Mouse (Mus musculus) G1E (cell line): Measurements from ENCODE around the gene Gm20403. TPM values are rescaled to one million over a fixed set of nuclear protein-coding genes. Genes with fewer than 3 reads are reported as not detected.

Source experiments
- ATAC-seq: 2 replicates; pipeline ENCODE4 v1.8.0; 2016; ENCODE audit warnings: mild to moderate bottlenecking; ENCODE audit not compliant: insufficient number of reproducible peaks, poor library complexity, low FRiP score, severe bottlenecking; ENCODE audit errors: extremely low read depth
- DNase-seq: peaks from one replicate; pipeline ENCODE4 v3.0.0; 2012; ENCODE audit warnings: low spot score
- H3K27me3 ChIP-seq: 2 replicates; pipeline ENCODE4 v1.6.1; 2012; ENCODE audit warnings: mild to moderate bottlenecking, low read length, inconsistent platforms; ENCODE audit not compliant: insufficient read depth
- H3K36me3 ChIP-seq: replicated peaks from 2 replicates; pipeline ENCODE3; 2012; ENCODE audit warnings: mild to moderate bottlenecking, inconsistent platforms
- H3K4me1 ChIP-seq: 2 replicates; pipeline ENCODE4 v1.6.1; 2012; ENCODE audit warnings: low read depth, low read length, inconsistent platforms, mixed read lengths; ENCODE audit not compliant: insufficient read depth
- H3K4me3 ChIP-seq: 2 replicates; pipeline ENCODE4 v1.5.1; 2012; ENCODE audit warnings: low read depth, mild to moderate bottlenecking, inconsistent platforms, low read length, moderate library complexity, mixed read lengths
- H3K9me3 ChIP-seq: replicated peaks from 2 replicates; pipeline ENCODE4 v1.6.1; 2012; ENCODE audit warnings: inconsistent platforms
- CTCF ChIP-seq: IDR thresholded peaks from 2 replicates; pipeline ENCODE4 v1.5.1; 2012; ENCODE audit warnings: low read depth, low read length, inconsistent platforms, mixed read lengths
- GATA1 ChIP-seq: IDR thresholded peaks from 2 replicates; pipeline ENCODE4 v1.6.1; 2012; ENCODE audit warnings: borderline replicate concordance, low read length, inconsistent platforms, mixed read lengths
- GATA2 ChIP-seq: IDR thresholded peaks from 2 replicates; pipeline ENCODE4 v1.6.1; 2012; ENCODE audit warnings: low read depth, low read length, inconsistent platforms, borderline replicate concordance
- POLR2AphosphoS5 ChIP-seq: IDR thresholded peaks from 2 replicates; pipeline ENCODE4 v1.6.1; 2012; ENCODE audit warnings: low read depth, low read length, inconsistent platforms; ENCODE audit not compliant: insufficient replicate concordance
- TAL1 ChIP-seq: conservative IDR thresholded peaks from 2 replicates; pipeline ENCODE4 v1.6.1; 2012; ENCODE audit warnings: low read depth, low read length, inconsistent platforms, mixed read lengths
- polyA plus RNA-seq: library from polyadenylated mRNA; stranded (reverse); fragments of >175 nt; gene quantifications from 2 replicates; pipeline ENCODE4 v1.2.3, GENCODE M21; 2012
- total RNA-seq, 2 experiments: library from RNA; stranded (forward) in 1 of 2; stranded (reverse) in 1 of 2; fragments of 200-1000 nt in 1 of 2; fragments of >200 nt in 1 of 2; fragmentation: Nextera tagmentation in 1 of 2; gene quantifications; 2 replicates each; pipeline ENCODE4 v1.2.3; 2014 to 2017

The Gm20403 gene
- total and polyA plus RNA-seq, 3 experiments, result 0.46 TPM; not detected in 2

DNA sequence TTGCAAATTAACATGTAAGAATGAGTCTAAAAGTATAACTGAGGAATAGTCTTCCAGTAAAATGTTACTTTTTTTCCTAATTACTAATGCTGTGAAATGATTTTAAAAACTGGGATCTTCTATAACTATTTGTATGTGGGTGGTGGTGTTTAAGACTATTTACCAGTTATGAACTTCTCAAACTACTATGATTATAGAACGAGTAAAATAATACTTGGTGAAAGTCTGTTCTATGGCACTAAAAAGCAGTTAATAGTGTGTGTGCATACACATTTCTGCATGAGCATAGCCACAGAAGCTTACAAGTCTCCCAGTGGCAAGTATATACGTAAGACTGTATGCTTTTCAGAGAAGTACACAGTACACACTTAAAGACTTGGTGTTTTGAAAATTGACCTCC, 827 bp upstream of the Gm20403 start:
- Histone ChIP-seq H3K4me1 (peaks cover 37% of the 10 kb centered on the region), H3K27me3 (no peaks in the 10 kb centered on the region), H3K9me3 (no peaks in the 10 kb centered on the region), H3K36me3 (peaks cover 27% of the 10 kb centered on the region), H3K4me3 (peak overlapping the region; percentile 82; the same call in 1 of the 2 replicates)
- no peak for ATAC-seq
- DNase-seq, result no peak
- no peak for TF ChIP-seq GATA1
- TF ChIP-seq GATA2, result no peak
- no peak for TF ChIP-seq POLR2AphosphoS5
- TF ChIP-seq TAL1, result no peak
- no peak for TF ChIP-seq CTCF

GRCm38 (mm10) chr12:54985257-54986051, 875 bp downstream of the Gm20403 start:
- H3K9me3 ChIP-seq, result no peaks in the 10 kb centered on the region
- DNase-seq, result peak; percentile 40
- H3K36me3 ChIP-seq, result peaks cover 43% of the 10 kb centered on the region
- no peaks in the 10 kb centered on the region for H3K27me3 ChIP-seq
- peaks cover 52% of the 10 kb centered on the region for H3K4me1 ChIP-seq
- ATAC-seq, result no peak
- TF ChIP-seq POLR2AphosphoS5 (no peak), TAL1 (no peak), GATA2 (no peak), CTCF (no peak), GATA1 (no peak)
- peak overlapping the region; percentile 82 for H3K4me3 ChIP-seq

- no peaks in the 10 kb centered on the region for H3K9me3 ChIP-seq
- peaks cover 55% of the 10 kb centered on the region for H3K4me1 ChIP-seq
- ATAC-seq (peak; percentile 56), DNase-seq (peak; percentile 46)
- peak overlapping the region; percentile 82 for H3K4me3 ChIP-seq
- H3K27me3 ChIP-seq, result no peaks in the 10 kb centered on the region
- no peak for TF ChIP-seq GATA1
- TF ChIP-seq POLR2AphosphoS5, result no peak
- TF ChIP-seq GATA2, result no peak
- TF ChIP-seq CTCF, result no peak
- TF ChIP-seq TAL1, result no peak
- H3K36me3 ChIP-seq, result peaks cover 50% of the 10 kb centered on the region
Observed at GRCm38 (mm10) chr12:54984701-54985256, 1.6 kb downstream of the Gm20403 start.

DNA sequence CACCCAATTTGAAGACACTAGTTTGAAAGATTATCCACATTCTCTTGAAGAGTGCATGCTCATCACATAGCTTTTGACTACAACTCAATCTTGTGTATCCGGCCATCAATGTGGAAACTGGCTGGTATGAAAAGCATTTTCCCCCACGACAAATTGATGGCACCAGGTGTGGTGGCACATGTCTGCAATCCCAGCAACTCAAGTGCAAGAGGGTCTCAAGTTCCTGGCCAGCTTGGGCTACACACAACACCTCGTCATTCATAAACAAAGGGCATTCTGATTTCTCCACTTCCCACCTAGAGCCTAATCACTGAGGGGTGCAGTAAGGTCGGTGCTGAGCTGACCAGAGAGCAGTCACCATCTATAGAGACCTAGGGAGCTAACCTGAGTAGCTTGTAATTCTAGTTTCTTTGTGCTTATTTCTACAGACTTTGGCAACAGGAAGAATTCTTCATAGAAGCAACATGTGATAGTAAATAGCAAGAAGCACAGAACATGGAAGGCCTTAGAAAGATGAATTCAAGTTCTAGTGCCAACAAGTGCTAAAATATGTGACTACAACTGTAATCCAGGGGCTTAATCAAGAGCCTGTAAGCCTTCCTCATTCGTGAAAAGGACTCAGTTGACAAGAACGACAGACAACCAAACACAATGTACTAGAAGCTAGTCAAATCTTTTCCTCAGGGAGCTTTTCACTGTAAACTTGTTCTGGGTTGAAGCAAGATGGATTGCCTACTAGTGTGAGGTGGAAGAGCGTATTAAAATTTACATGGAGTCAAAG, 3.2 kb downstream of the Gm20403 start:
- TF ChIP-seq GATA1, result no peak
- no peak for TF ChIP-seq CTCF
- no peak for TF ChIP-seq POLR2AphosphoS5
- no peak for TF ChIP-seq GATA2
- TF ChIP-seq TAL1, result no peak
- no peaks in the 10 kb centered on the region for H3K27me3 ChIP-seq
- no peaks in the 10 kb centered on the region for H3K9me3 ChIP-seq
- DNase-seq (no peak), ATAC-seq (no peak)
- H3K36me3 ChIP-seq, result peaks cover 63% of the 10 kb centered on the region
- H3K4me3 ChIP-seq, result no peak overlapping the region; the same call in 1 of the 2 replicates
- H3K4me1 ChIP-seq, result peaks cover 57% of the 10 kb centered on the region

GRCm38 (mm10) chr12:54981962-54982361, 4.4 kb downstream of the Gm20403 start:
- Histone ChIP-seq H3K9me3 (no peaks in the 10 kb centered on the region), H3K4me1 (peaks cover 53% of the 10 kb centered on the region), H3K4me3 (no peak overlapping the region), H3K36me3 (peaks cover 73% of the 10 kb centered on the region), H3K27me3 (no peaks in the 10 kb centered on the region)
- ATAC-seq (no peak), DNase-seq (no peak)
- TF ChIP-seq CTCF, result no peak
- TF ChIP-seq POLR2AphosphoS5, result no peak
- TF ChIP-seq GATA2, result no peak
- no peak for TF ChIP-seq TAL1
- no peak for TF ChIP-seq GATA1

- TF ChIP-seq CTCF (no peak), GATA1 (no peak), GATA2 (no peak), TAL1 (no peak), POLR2AphosphoS5 (no peak)
- Histone ChIP-seq H3K4me1 (peaks cover 57% of the 10 kb centered on the region), H3K36me3 (peaks cover 82% of the 10 kb centered on the region), H3K4me3 (no peak overlapping the region), H3K9me3 (no peaks in the 10 kb centered on the region), H3K27me3 (no peaks in the 10 kb centered on the region)
- no peak for ATAC-seq
- DNase-seq, result no peak
Observed at GRCm38 (mm10) chr12:54980939-54981338, 5.4 kb downstream of the Gm20403 start.
